Mouse (Mus musculus) gonadal fat pad, adult 2 months (tissue): Measurements from ENCODE around the gene Scgn. TPM values are rescaled to one million over a fixed set of nuclear protein-coding genes. Genes with fewer than 3 reads are reported as not detected.

ENCODE experiments used
- DNase-seq: peaks from one replicate; pipeline ENCODE4 v3.0.0-alpha.2; 2012; ENCODE audit warnings: low read depth
- polyA plus RNA-seq: library from polyadenylated mRNA; depleted of rRNA; stranded (reverse); fragments of >200 nt; gene quantifications from 2 replicates; pipeline ENCODE4 v1.2.3, GENCODE M21; 2012; rRNA removed

Scgn gene
- polyA plus RNA-seq, 1 experiment: not detected

- no peak for DNase-seq
Measured at GRCm38 (mm10) chr13:23938699-23939098, 52.3 kb downstream of the Scgn start.

DNA sequence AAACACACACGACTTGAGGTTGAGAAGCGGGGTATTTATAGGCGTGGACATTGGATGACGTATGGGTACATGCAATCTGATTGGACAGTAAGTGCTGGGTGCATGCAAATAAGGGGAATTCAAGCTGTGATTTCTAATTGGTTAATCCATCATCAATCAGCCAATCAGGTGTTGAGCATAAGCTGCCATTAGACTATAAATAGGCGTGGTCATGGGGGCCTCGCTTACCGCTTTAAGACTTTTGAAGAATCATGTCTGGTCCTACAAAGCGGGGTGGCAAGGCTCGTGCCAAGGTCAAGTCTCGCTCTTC lies 56.8 kb downstream of the Scgn start, which contains the start of gene Hist1h2aa:
TSS of gene Hist1h2aa (plus strand) at position 252 of the 310 bp plus-strand sequence.
- DNase-seq: no peak

GRCm38 (mm10) chr13:23933421-23934210 lies 57.4 kb downstream of the Scgn start, which contains the start of gene Hist1h2ba:
Gene Hist1h2ba, minus strand, starts transcription at chr13:23934156.
- DNase-seq: no peak

- DNase-seq: no peak
Measured at GRCm38 (mm10) chr13:23930904-23931303, 60.1 kb downstream of the Scgn start.

GRCm38 (mm10) chr13:23930461-23930860 lies 60.6 kb downstream of the Scgn start:
- no peak for DNase-seq

- DNase-seq: no peak
Measured at GRCm38 (mm10) chr13:23928637-23929036, 62.4 kb downstream of the Scgn start.

DNA sequence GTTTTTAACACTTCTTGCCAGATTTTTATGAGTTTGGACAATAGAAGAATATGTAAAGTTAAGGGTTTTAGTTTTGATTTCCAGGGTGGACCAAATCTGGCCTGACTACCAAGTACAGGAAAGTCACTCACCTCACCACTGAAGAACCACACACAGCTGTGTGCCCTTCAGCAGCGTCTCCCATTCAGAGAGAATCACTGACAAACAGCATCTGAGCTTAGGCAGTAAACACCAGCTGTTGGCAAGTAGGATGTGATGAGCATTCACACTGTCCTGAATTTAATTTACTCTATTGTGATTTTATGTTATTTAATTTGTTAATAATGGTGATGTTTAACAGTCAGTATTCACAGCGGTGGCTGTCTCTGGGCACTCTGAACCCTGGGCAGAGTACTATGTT lies 65.2 kb downstream of the Scgn start:
- no peak for DNase-seq

DNA sequence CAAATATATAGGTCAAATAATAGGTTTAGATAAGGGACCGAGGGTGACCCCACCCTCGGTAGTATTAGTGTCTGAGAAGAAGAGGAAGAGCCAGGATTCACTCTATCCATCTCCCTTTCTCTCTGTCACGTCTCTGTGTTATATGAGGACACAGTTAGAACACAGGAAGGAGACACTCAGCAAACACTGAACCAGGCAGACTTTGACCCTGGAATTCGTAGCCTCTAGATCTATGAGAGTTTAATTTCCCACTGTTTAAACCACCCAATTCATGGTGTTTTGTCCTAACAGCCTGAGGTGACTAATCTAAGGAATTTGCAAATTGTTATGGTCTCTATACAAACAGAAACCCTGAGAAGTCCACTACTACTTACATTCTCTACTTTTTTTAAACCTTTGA lies 73.3 kb downstream of the Scgn start:
- DNase-seq: no peak

GRCm38 (mm10) chr13:23916132-23916531 lies 74.9 kb downstream of the Scgn start:
- DNase-seq: no peak

GRCm38 (mm10) chr13:23914376-23915167 lies 76.4 kb downstream of the Scgn start, which contains the start of gene Slc17a4:
Gene Slc17a4, minus strand, starts transcription at chr13:23915009.
- no peak for DNase-seq

GRCm38 (mm10) chr13:23913791-23914306 lies 77.2 kb downstream of the Scgn start:
- DNase-seq: no peak

DNA sequence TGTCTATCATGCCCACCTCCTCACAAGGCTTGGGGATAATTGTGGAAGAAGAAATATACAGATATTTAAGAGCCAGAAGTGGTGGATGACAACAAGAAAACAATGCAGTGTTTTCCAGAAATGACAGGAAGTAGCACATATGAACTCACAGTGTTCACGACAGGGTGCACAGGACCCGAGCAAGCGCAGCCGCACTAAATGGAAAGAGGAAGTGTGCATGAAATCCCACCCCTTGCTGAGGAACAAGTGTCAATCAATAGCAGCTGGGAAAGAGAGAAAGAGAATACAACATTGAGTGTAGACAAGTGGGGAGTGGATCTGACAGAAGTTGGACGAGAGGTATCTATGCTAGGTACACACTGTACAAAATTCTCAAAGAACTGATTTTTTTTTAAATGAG lies 79.7 kb downstream of the Scgn start:
- no peak for DNase-seq

DNA sequence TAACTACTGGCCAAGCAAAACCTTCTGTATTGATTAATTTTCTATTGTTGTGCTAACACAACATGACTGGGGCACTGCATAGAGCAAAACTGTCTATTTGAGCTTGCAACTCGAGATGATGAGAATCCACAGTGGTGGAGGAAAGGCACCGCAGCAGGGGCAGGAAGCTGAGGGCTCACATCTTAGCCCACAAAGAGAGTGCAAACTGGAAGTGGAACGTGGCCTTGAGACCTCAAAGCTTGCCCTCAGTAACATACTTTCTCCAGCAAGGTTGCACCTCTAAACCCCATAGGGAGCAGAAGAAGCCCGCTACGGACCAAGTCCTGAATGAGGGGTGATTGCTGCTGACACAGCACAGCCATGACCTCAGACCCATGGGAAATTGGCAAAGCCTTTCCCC lies 80.9 kb downstream of the Scgn start:
- DNase-seq: no peak

DNA sequence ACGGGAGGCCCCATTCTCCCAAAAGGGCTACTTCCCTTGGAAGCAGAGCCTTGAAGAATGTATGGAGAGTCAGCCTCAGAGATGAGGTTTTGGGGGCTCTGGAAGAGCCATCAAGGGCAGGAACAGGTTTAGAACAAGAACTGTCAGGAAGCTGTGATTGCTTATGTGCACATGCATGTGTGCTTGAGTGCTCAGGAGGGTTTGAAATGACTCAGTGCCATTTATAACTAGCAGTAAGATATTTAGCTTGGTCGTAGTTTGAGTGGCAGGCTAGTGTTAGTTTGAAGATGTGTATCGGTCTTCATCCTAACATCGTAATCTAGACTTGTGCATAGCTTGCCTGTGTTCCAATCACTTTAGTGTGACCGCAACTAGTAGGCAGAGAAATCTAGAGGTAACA lies 84.1 kb downstream of the Scgn start:
- DNase-seq: no peak

Other genes with a start within 250 kb of the Scgn start
- gene Hist1h3c, start 245.6 kb downstream of the Scgn start, polyA plus RNA-seq: 2.4 and 3.3 TPM in 2 replicates
- gene Hist1h2bb, start 244.5 kb downstream of the Scgn start, polyA plus RNA-seq: 2.2 and 5.9 TPM in 2 replicates
- gene Hist1h2ab, start 240.1 kb downstream of the Scgn start, polyA plus RNA-seq: 0.61 and 2.9 TPM in 2 replicates
- gene Hist1h3b, start 238.9 kb downstream of the Scgn start, polyA plus RNA-seq: 1.4 and 3.1 TPM in 2 replicates
- gene Hist1h4b, start 234.2 kb downstream of the Scgn start, polyA plus RNA-seq: 0.82 and 3.9 TPM in 2 replicates
- 5.8 and 9.3 TPM in 2 replicates for gene Hist1h4a, start 230.0 kb downstream of the Scgn start, polyA plus RNA-seq
- gene Hist1h3a, start 228.8 kb downstream of the Scgn start, polyA plus RNA-seq: 2.8 and 4.3 TPM in 2 replicates
- not detected in 2 replicates for gene Hist1h1a, start 227.5 kb downstream of the Scgn start, polyA plus RNA-seq
- 0.10 and 0.16 TPM in 2 replicates for gene Trim38, start 221.3 kb downstream of the Scgn start, polyA plus RNA-seq
- 0.04 TPM in 1 of 2 replicates, not detected in the other for gene Slc17a2, start 184.2 kb downstream of the Scgn start, polyA plus RNA-seq
- 0.06 TPM in 1 of 2 replicates, not detected in the other for gene Slc17a3, start 151.8 kb downstream of the Scgn start, polyA plus RNA-seq
- 0.05 TPM in 1 of 2 replicates, not detected in the other for gene Slc17a1, start 123.5 kb downstream of the Scgn start, polyA plus RNA-seq
- gene Slc17a4, start 76.2 kb downstream of the Scgn start, polyA plus RNA-seq: 0.08 and 0.10 TPM in 2 replicates
- 0.77 TPM in 1 of 2 replicates, not detected in the other for gene Hist1h2ba, start 57.1 kb downstream of the Scgn start, polyA plus RNA-seq
- not detected in 2 replicates for gene Hist1h2aa, start 56.8 kb downstream of the Scgn start, polyA plus RNA-seq